Mouse (Mus musculus): ENCODE results near the gene Cort. TPM values are rescaled to one million over a fixed set of nuclear protein-coding genes. Genes with fewer than 3 reads are reported as not detected.

The Cort gene
- polyA plus RNA-seq, 1 experiment from 2014 or later: 0.35 TPM

DNA sequence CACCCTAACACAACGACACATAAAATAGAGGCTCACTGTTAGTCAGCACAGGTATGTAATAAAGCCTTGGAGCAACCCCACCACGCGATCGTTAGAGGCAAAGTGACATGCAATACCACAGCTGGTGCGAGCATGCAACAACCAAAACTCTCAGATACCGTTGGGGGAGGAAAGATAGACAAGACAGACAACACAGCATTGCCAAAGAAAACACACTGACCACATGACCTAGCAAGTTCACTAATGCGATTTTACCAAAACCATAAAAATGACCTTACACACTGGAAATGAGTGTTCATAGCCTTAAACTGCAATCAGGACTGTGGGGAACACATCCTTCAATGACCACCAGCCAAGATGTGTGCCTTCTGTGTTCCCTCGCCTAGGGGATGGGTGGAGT is 35.2 kb downstream of the Cort start:
- H3K4me2 ChIP-seq (replicated peaks): no peak overlapping the region
- H3K4me1 ChIP-seq: 0 out of 2 replicates have a peak, but pooled peaks cover 2% of the 10 kb centered on the region
- H3K27me3 ChIP-seq: no peaks in the 10 kb centered on the region
- H3K27ac ChIP-seq (replicated peaks): no peak overlapping the region
- 79% methylated on average over 8 of the region's 8 CpGs for WGBS
- H3K9ac ChIP-seq: no peak overlapping the region
- H3K36me3 ChIP-seq: peaks cover 12% of the 10 kb centered on the region; the same call in 1 of the 2 replicates
- no peak for ATAC-seq (ENCODE audit: insufficient number of reproducible peaks, low FRiP score, low TSS enrichment, low read depth)
- no peaks in the 10 kb centered on the region for H3K9me3 ChIP-seq (replicated peaks)
- H3K4me3 ChIP-seq (replicated peaks): no peak overlapping the region

DNA sequence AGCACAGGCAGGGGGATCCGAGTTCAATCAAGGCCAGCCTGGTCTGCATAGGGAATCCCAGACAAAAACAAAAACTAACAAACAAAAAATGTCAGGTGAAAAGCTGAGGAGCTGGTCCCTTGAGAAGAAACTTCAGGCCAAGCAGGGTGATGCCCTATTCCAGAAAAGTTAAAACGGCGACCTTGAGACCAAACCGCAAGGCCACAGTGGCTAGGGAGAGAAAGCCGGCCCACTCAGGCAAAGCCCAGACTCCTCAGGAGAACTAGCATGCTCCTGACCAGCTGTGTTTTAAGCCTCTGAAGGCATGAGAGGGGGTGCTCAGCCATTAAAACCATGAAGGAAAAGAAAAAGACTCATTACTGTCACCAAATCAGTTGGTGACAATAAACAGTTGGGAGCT is 41.2 kb downstream of the Cort start:
- Histone ChIP-seq H3K4me2 (replicated peaks) (no peak overlapping the region), H3K9ac (no peak overlapping the region), H3K4me1 (peaks cover 11% of the 10 kb centered on the region), H3K27ac (replicated peaks) (no peak overlapping the region), H3K36me3 (0 out of 2 replicates have a peak, but pooled peaks cover 3% of the 10 kb centered on the region), H3K9me3 (replicated peaks) (no peaks in the 10 kb centered on the region), H3K4me3 (replicated peaks) (no peak overlapping the region), H3K27me3 (no peaks in the 10 kb centered on the region)
- WGBS: 78% methylated on average over 5 of the region's 5 CpGs
- no peak for ATAC-seq (ENCODE audit: insufficient number of reproducible peaks, low FRiP score, low TSS enrichment, low read depth)

DNA sequence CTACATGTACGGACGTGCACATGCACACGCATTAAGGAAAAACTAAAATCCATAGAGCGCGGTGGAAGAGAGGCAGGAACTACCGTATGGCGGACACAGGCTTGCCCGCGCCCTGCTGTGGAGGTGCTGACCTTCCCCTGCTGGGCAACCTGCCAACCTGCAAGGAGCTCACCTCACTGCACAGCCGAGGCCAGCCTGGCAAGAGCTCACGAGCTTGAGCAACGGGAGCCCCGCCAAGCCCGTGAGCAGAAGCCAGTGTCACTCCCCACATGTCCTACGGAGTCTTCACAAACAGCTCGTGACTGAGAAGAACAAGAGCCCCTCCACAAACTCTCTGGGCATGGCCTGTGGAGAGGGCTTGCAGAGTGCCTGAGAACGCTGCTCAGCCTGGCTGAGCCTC is 45.0 kb downstream of the Cort start:
- peaks cover 10% of the 10 kb centered on the region for H3K4me1 ChIP-seq
- no peak overlapping the region for H3K4me3 ChIP-seq (replicated peaks)
- no peak overlapping the region for H3K4me2 ChIP-seq (replicated peaks)
- 0 out of 2 replicates have a peak, but pooled peaks cover 3% of the 10 kb centered on the region for H3K36me3 ChIP-seq
- no peak for ATAC-seq (ENCODE audit: insufficient number of reproducible peaks, low FRiP score, low TSS enrichment, low read depth)
- no peaks in the 10 kb centered on the region for H3K9me3 ChIP-seq (replicated peaks)
- 65% methylated on average over 17 of the region's 17 CpGs for WGBS
- no peak overlapping the region for H3K27ac ChIP-seq (replicated peaks)
- no peak overlapping the region for H3K9ac ChIP-seq
- H3K27me3 ChIP-seq: no peaks in the 10 kb centered on the region

DNA sequence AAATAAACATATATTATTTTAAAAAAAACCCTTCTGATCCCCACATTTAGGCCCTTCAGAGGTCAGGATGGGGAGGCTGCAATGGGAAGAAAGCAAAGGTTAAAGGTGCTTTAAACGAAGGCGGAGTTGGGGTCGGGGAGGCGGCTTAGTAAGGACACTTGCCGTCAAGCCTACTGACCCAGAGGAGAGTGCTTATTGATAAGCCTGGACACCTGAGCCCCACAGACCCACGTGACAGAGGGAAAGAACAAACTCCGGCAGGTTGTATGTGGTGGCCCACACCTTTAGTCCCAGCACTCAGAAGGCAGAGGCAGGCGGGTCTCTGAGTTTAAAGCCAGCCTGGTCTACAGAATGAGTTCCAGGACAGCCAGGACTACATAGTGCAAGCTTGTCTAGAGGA is 46.5 kb downstream of the Cort start:
- Histone ChIP-seq H3K36me3 (0 out of 2 replicates have a peak, but pooled peaks cover 3% of the 10 kb centered on the region), H3K4me1 (peaks cover 20% of the 10 kb centered on the region), H3K4me2 (replicated peaks) (no peak overlapping the region), H3K4me3 (replicated peaks) (no peak overlapping the region), H3K9ac (no peak overlapping the region), H3K27me3 (no peaks in the 10 kb centered on the region), H3K9me3 (replicated peaks) (no peaks in the 10 kb centered on the region), H3K27ac (replicated peaks) (no peak overlapping the region)
- WGBS: 93% methylated on average over 8 of the region's 8 CpGs
- ATAC-seq (ENCODE audit: insufficient number of reproducible peaks, low FRiP score, low TSS enrichment, low read depth): no peak

DNA sequence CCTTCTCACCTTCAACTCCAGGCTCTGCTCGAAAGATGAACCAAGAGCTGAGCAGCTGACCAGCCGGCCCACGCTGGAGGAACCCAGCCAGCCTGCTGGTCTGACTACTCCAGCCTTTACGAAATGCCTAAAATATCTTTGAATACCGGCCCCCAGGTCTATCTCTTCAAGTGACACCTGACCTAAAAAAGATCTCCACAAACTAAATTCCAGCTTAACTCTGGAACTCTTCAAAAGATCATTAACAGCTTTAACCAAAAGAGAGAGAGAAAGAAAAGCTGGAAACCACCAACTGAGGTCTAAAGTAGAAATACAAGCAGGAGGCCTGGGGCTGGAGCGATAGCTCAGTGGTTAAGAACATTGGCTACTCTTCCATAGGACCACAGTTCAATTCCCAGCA is 46.9 kb downstream of the Cort start:
- Histone ChIP-seq H3K27me3 (no peaks in the 10 kb centered on the region), H3K4me1 (peaks cover 20% of the 10 kb centered on the region), H3K4me2 (replicated peaks) (no peak overlapping the region), H3K9ac (no peak overlapping the region), H3K36me3 (0 out of 2 replicates have a peak, but pooled peaks cover 3% of the 10 kb centered on the region), H3K27ac (replicated peaks) (no peak overlapping the region), H3K9me3 (replicated peaks) (no peaks in the 10 kb centered on the region), H3K4me3 (replicated peaks) (no peak overlapping the region)
- no peak for ATAC-seq (ENCODE audit: insufficient number of reproducible peaks, low FRiP score, low TSS enrichment, low read depth)
- 78% methylated on average over 6 of the region's 6 CpGs for WGBS

DNA sequence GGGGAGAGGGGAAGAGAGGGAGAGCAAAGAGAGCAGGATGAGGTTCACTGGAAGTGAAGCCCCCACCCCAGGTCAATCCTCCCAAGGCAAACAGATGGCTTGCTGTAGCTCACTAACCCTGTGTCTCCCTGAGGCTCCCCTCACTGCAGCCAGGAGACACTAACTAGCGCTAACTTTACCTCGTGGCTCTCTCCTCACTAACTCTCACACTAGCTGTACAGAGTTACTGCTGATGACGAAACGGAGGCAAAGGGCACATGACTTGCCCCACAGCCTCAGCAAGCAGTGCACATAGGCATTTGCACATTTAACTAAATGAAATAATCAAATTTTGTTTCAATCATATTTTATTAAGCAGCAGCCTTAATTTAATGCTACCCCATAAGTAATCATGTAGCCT is 48.3 kb downstream of the Cort start:
- Histone ChIP-seq H3K27ac (replicated peaks) (no peak overlapping the region), H3K4me3 (replicated peaks) (no peak overlapping the region), H3K4me2 (replicated peaks) (no peak overlapping the region), H3K27me3 (no peaks in the 10 kb centered on the region), H3K9ac (no peak overlapping the region), H3K9me3 (replicated peaks) (no peaks in the 10 kb centered on the region), H3K4me1 (peaks cover 28% of the 10 kb centered on the region), H3K36me3 (0 out of 2 replicates have a peak, but pooled peaks cover 2% of the 10 kb centered on the region)
- WGBS: 47% methylated on average over 4 of the region's 4 CpGs
- no peak for ATAC-seq (ENCODE audit: insufficient number of reproducible peaks, low FRiP score, low TSS enrichment, low read depth)

DNA sequence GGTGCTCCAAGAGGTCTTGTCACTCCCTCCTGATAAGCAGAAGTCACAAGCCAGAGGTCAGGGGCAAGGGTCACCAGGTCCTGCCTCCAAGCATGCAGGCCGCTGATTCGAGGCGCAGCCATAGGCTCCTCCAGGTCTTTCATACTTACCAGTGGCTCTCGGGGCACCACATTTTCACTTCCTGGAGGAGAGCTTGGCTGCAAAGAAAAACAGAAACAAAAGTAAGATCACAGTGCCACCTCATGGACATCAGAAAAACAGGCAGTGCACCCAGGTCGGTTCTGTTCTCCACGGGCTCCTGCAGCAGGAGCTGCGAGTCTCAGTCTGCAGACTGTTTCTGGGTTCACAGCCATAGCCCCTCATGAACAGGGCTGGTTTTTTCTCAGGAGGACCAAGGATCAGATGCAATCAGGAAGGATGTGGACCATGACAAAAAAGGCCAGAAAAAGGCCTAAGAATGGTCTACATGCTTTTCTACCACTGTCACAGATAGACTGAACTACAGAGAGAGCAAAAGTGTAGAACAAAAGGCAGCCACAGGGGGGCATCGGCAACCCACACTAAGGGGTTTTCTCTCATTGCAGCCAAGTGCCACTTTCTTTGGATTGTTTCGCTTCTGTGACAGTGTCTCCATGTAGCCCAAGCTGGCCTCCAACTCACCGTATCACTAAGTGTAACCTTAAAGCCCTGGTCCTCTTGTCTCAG is 50.5 kb downstream of the Cort start:
- Histone ChIP-seq H3K9me3 (replicated peaks) (no peaks in the 10 kb centered on the region), H3K27ac (replicated peaks) (peak overlapping the region; percentile 51; the same call in 1 of the 2 replicates), H3K4me1 (peaks cover 23% of the 10 kb centered on the region), H3K27me3 (no peaks in the 10 kb centered on the region), H3K9ac (no peak overlapping the region), H3K36me3 (0 out of 2 replicates have a peak, but pooled peaks cover 6% of the 10 kb centered on the region), H3K4me3 (replicated peaks) (no peak overlapping the region), H3K4me2 (replicated peaks) (no peak overlapping the region)
- peak; percentile 68; the same call in 1 of the 2 replicates for ATAC-seq (ENCODE audit: insufficient number of reproducible peaks, low FRiP score, low TSS enrichment, low read depth)
- WGBS: 28% methylated on average over 10 of the region's 10 CpGs

DNA sequence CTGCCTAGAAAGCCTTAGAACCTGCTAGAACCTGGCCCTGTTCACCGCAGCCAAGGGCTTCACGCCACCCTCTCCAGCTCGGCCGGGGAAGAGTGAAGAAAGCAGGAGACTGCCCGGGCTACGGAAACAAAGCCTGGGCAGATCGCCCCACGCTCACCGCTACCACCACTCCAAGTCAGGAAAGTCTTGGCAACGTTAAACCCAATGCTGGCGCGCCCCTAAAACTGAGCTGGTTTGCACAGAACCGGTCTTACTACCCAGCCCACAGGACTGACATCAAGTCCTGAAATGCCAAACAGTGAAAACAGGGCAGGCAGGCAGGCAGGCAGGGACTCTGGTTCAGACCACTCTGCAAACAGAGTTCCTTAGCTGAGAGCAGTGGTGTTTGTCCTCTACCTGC is 51.5 kb downstream of the Cort start:
- no peak for ATAC-seq (ENCODE audit: insufficient number of reproducible peaks, low FRiP score, low TSS enrichment, low read depth)
- H3K4me3 ChIP-seq (replicated peaks): no peak overlapping the region
- H3K4me2 ChIP-seq (replicated peaks): no peak overlapping the region
- H3K36me3 ChIP-seq: 0 out of 2 replicates have a peak, but pooled peaks cover 6% of the 10 kb centered on the region
- H3K9me3 ChIP-seq (replicated peaks): no peaks in the 10 kb centered on the region
- peak overlapping the region; percentile 51 for H3K27ac ChIP-seq (replicated peaks)
- peaks cover 27% of the 10 kb centered on the region for H3K4me1 ChIP-seq
- H3K9ac ChIP-seq: no peak overlapping the region
- no peaks in the 10 kb centered on the region for H3K27me3 ChIP-seq
- WGBS: 86% methylated on average over 13 of the region's 13 CpGs

Other genes with a start within 250 kb of the Cort start
- gene Pex14, start 26.9 kb downstream of the Cort start, polyA plus RNA-seq (2015; fragmentation: Nextera tagmentation; extraction: Ambion mirVana): 47.9 and 49.4 TPM in 2 replicates
- gene Dffa, start 22.6 kb downstream of the Cort start, polyA plus RNA-seq (2015; fragmentation: Nextera tagmentation; extraction: Ambion mirVana): 31.9 and 35.0 TPM in 2 replicates
- gene Cenps, start 10.9 kb upstream of the Cort start, polyA plus RNA-seq (2015; fragmentation: Nextera tagmentation; extraction: Ambion mirVana): 26.5 and 28.5 TPM in 2 replicates
- gene Pgd, start 40.0 kb upstream of the Cort start, polyA plus RNA-seq (2015; fragmentation: Nextera tagmentation; extraction: Ambion mirVana): 104 and 106 TPM in 2 replicates
- 41.2 and 48.8 TPM in 2 replicates for gene Kif1b, start 180.9 kb upstream of the Cort start, polyA plus RNA-seq (2015; fragmentation: Nextera tagmentation; extraction: Ambion mirVana)